Mouse (Mus musculus): ENCODE measurements around the gene Sdk1.

DNA sequence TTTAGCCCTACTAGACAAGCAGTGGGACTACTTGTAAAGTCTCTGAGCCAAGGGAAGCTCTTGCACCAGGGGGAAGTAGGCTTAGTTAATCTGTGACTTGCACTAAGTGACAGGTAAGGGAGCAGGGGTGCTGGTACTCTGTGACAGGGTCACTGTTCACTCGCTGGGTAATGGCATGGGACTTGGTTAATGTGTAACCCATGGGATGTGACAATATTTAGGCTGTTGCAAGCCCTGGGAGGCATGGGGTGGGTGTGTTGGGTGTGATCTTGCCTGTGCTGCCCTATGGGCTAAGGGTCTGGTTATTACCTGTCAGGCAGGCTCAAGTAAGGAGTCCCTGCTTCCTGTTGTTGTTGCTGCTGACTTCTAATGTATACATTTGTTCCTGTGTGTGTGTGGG lies 616.5 kb downstream of the Sdk1 start:
- TF ChIP-seq CTCF (IDR thresholded peaks at IDR 0.05; ENCODE audit: control insufficient read depth, insufficient read depth, insufficient replicate concordance, low read depth, low read length), result no peak
- no peak for TF ChIP-seq POLR2A (IDR thresholded peaks at IDR 0.05; ENCODE audit: control insufficient read depth, low read depth, low read length)

Data from testis, adult 2 months (tissue).